Mouse (Mus musculus): ENCODE results near the gene Vac14. TPM values are rescaled to one million over a fixed set of nuclear protein-coding genes. Genes with fewer than 3 reads are reported as not detected.
"Not testable (repeated sequence)": the region's sequence is repeated elsewhere in the genome, so short reads cannot be mapped to it uniquely, and the experiment has no call there.

Vac14 gene
- total RNA-seq, 2 experiments from 2014 or later: 5.5 to 6.1 TPM

- ATAC-seq (replicated peaks; ENCODE audit: low FRiP score, poor library complexity, severe bottlenecking): no peak
Measured at GRCm38 (mm10) chr8:110645340-110645739, 27.0 kb downstream of the Vac14 start.

DNA sequence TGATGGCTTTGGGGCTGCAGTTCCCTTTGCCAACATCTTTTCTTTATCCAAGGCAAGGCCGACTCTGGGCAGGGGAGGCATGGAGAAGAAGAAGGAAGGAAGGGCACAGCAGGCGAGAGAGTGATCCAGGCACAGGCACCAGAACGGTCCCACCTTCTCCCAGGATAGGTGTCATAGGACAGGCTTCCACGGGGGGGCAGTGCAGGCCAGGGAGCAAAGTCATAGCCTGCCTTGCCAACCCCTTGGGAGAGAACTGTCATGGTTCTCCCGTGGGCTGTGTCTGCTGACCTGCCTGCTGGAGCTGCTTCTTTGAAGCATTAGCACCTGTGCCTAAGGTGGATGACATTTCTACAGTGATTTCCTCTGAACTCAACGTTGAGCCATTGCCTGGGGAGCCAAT lies 27.7 kb downstream of the Vac14 start:
- peak; percentile 77; the same call in 1 of the 2 replicates for ATAC-seq (replicated peaks; ENCODE audit: low FRiP score, poor library complexity, severe bottlenecking)

GRCm38 (mm10) chr8:110648577-110648976 lies 30.2 kb downstream of the Vac14 start:
- no peak for ATAC-seq (replicated peaks; ENCODE audit: low FRiP score, poor library complexity, severe bottlenecking)

DNA sequence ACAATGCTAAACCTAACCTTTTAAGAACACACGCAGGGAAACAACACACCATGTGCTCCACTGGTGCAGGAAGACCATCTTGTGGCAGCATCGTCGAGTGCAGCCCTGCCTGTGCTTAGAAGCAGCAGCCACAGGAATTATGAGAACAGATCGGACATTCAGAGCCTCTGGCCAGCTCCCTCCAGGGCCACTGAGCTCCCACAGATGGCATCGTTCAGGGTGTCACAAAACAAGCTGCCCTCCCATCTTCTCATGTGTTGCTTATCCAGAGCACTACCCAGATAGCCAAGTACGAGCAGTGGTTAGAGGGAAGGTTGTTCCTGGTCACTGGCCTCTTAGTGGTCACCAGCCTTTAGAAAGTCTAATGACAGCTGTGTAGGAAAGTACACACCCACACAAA lies 30.9 kb downstream of the Vac14 start:
- no peak for ATAC-seq (replicated peaks; ENCODE audit: low FRiP score, poor library complexity, severe bottlenecking)

DNA sequence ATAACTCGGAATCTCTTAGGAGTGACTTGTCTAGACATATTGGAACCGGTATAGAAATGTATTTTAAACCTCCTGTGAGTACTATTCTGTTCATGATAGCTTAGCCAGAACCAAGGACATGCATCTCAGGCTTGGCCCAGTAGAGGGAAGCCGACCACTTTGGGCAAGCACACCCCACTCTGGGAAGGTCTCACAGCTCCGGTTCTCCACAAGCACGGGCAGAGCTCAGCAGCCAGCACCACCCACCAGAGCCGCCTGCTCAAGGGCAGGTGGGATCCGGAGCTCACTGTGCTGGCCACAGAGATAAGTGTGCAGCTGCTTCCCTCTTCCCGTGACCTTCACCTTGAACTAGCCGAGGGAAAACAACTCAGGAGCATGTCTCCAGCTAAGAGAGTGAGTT lies 32.5 kb downstream of the Vac14 start:
- ATAC-seq (replicated peaks; ENCODE audit: low FRiP score, poor library complexity, severe bottlenecking): no peak

DNA sequence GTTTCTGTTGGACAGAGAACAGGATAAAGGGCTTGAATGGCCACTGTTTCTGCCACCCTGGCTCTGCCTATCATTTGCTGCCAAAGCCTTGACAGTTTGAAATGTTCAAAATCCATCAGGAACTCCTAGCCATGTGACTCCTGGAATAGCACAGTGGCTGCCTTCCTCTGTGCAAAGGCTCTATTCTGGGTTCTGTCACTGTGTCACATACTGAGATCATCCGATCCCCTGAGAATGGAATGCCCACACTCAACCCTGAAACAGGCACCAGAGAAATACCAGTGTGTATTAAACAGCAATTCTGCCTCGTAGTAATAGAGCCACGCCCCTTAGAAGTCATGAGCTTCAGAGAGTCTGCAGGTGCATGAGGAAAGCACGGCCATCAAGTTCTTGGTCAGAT lies 33.5 kb downstream of the Vac14 start:
- ATAC-seq (replicated peaks; ENCODE audit: low FRiP score, poor library complexity, severe bottlenecking): no peak

GRCm38 (mm10) chr8:110654075-110655060 lies 36.0 kb downstream of the Vac14 start:
- no peak for ATAC-seq (replicated peaks; ENCODE audit: low FRiP score, poor library complexity, severe bottlenecking)

DNA sequence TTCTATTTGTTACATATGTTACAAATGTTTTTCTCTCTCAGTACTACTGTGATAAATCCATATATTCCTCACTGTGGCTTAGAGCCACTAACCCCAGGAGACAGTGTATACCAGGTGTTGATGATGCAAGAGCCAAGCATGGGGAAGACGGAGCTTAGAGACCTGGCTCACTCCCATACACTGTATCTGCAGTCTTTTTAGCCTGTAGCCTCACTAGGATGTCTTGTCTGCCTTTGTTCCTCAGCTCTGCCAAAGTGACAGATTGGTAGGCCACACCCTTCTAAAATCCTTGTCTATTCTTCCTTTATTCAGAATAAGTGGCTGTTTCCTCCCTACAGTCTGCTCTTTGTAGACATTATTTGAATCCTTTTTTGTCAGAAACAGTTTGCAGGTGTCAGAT lies 37.4 kb downstream of the Vac14 start:
- ATAC-seq (replicated peaks; ENCODE audit: low FRiP score, poor library complexity, severe bottlenecking): no peak

DNA sequence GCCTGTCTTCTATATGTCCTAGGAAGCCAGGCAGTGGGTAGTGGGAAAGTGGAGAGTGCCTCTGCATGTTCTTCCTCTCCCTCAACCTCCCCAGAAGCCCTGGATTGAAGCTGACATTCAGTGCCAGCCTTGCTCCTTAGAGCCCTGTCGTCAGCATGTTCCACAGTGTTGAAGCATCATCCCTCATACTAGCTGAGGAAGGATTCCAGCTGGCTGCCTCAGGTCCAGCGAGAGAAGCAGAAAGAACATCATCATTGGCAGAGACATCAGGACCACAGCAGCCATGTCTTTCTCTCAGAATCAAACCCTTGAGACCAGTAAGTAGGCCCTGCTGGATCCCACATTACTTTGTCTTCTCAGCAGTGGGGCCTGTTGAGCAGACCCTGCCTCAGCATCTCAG lies 39.3 kb downstream of the Vac14 start:
- ATAC-seq (replicated peaks; ENCODE audit: low FRiP score, poor library complexity, severe bottlenecking): no peak

DNA sequence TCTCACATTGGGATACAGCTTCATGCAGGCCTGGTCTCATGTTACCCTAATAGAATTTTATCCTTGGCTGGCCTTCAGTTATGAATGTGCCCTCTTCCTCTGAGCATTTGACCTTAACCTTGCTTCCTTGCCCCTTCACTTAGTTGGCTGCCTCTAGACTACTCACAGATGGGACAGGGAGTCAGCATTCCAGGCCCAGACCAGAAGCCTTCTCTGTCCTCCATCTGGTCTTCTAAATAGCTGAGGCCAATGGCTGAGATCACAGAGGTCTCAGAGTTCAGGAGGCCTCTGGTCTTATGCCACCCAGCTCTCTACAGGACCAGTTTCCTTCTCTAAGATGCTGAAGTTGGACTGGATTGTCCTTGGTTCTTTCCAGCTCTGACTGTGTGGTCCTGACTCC lies 41.7 kb downstream of the Vac14 start:
- ATAC-seq (replicated peaks; ENCODE audit: low FRiP score, poor library complexity, severe bottlenecking): no peak

- no peak for ATAC-seq (replicated peaks; ENCODE audit: low FRiP score, poor library complexity, severe bottlenecking)
Measured at GRCm38 (mm10) chr8:110662545-110662944, 44.2 kb downstream of the Vac14 start.

DNA sequence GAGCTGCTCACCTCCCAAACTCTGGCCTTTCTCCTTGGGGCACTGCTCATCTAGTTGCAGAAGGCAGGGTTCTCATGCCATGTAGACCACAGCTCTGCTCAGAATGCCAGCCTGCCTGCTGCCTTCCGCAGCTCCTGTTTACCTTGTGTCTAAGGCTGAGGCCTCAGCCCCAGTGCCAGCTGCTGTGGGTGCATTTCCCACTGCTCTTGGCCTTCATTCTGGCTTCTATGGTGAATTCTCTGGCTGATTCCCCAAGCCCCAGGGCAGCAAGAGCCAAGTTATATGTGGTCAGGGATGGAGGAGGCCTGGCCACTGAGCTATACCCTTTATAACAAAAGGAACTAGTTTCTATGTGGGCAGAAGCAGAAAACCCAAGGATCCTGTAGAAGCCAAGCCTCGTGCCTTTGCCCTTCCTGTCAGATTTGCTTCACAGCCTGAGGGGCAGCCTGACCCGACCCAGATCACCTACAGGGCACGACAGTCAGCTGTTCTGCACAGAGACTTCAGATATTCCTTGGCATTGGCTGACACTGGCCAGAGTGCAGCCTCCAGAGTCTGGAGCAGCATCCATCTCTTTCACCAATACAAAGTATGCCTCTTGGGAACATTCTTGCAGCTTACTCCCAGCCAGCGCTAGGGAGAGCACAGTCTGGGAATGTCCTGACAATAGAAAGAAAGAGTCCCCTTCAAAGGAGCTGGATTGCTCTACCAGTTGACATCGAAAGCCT lies 44.8 kb downstream of the Vac14 start:
- ATAC-seq (replicated peaks; ENCODE audit: low FRiP score, poor library complexity, severe bottlenecking): 0 out of 2 replicates have a peak, but pooled peaks have one; percentile 36

GRCm38 (mm10) chr8:110664202-110664896 lies 46.0 kb downstream of the Vac14 start:
- no peak for ATAC-seq (replicated peaks; ENCODE audit: low FRiP score, poor library complexity, severe bottlenecking)

DNA sequence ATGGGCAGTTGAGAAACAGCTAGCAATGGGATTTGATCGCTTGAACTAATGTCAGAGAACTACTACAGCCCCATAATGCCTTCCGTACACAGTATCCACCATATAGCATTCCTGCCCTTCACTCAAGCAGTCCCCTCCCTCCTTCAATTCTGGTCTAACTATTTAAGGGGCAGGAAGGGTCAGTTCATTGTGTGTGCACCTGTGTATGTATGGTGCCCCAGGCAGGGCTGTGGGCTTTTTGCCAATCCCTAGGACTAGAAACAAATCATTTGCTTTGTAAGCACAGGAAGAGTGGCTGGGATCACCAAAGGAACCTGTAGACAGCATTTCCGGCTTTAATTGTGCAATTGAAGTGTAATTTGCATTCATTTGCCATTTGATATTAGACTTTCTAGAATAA lies 46.6 kb downstream of the Vac14 start:
- no peak for ATAC-seq (replicated peaks; ENCODE audit: low FRiP score, poor library complexity, severe bottlenecking)

DNA sequence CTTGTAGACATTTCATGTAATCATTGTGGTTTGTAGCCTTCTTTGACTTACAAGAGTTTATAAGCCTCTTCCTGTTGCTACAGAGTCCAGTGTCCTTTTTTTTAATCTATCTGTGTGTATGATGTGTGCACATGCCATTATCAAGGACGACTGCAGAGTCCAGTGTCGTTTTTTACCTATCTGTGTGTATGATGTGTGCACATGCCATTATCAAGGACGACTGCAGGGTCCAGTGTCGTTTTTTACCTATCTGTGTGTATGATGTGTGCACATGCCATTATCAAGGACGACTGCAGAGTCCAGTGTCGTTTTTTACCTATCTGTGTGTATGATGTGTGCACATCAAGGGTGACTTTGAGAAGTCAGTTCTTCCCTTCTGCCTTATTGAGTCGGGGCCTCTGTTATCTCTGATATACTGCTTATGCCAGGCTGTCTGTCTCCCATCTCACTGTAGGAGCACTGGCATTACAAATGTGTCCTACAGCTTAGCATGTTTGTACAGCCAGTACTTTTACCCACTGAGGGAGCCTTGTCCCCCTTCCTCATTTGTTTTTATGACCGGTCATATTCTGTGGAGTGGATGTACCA lies 49.3 kb downstream of the Vac14 start:
- ATAC-seq (replicated peaks; ENCODE audit: low FRiP score, poor library complexity, severe bottlenecking): not testable (repeated sequence)

GRCm38 (mm10) chr8:110669932-110670628 lies 51.7 kb downstream of the Vac14 start:
- ATAC-seq (replicated peaks; ENCODE audit: low FRiP score, poor library complexity, severe bottlenecking): 0 out of 2 replicates have a peak, but pooled peaks have one; percentile 35

- no peak for ATAC-seq (replicated peaks; ENCODE audit: low FRiP score, poor library complexity, severe bottlenecking)
Measured at GRCm38 (mm10) chr8:110671309-110671708, 52.9 kb downstream of the Vac14 start.

GRCm38 (mm10) chr8:110672133-110672532 lies 53.7 kb downstream of the Vac14 start:
- ATAC-seq (replicated peaks; ENCODE audit: low FRiP score, poor library complexity, severe bottlenecking): no peak

DNA sequence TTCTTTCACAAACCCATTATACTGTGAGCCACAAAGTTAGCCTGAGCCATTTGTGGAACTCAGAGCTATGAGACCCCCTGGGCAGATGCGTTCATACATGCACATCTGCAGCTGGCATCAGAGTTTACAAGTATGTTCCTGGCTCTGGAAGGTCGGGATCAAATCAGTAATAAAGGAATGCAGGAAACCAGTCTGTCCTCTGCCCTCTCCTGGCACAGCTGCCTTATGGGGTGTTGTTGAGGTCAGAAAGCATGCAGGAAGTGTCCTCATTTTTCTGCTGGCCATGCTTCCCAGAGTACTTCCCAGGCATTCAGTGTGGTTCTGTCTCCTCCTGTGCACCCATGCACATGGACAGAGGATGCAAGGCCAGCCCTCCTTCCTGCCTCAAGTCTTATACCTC lies 54.8 kb downstream of the Vac14 start:
- no peak for ATAC-seq (replicated peaks; ENCODE audit: low FRiP score, poor library complexity, severe bottlenecking)
